Mouse (Mus musculus): ENCODE data around the gene Cacng4.

Gene Cacng4

GRCm38 (mm10) chr11:107773312-107773711 is 21.0 kb downstream of the Cacng4 start:
- DNase-seq (ENCODE audit: low spot score in 2 of 2), result no peak

- no peak for DNase-seq (ENCODE audit: low spot score in 2 of 2)
Observed at GRCm38 (mm10) chr11:107772002-107772401, 22.4 kb downstream of the Cacng4 start.

GRCm38 (mm10) chr11:107768361-107768760 is 26.0 kb downstream of the Cacng4 start:
- DNase-seq (ENCODE audit: low spot score in 2 of 2), result no peak

- no peak for DNase-seq (ENCODE audit: low spot score in 2 of 2)
Observed at GRCm38 (mm10) chr11:107766932-107767331, 27.4 kb downstream of the Cacng4 start.

GRCm38 (mm10) chr11:107762688-107763460 is 31.5 kb downstream of the Cacng4 start:
- no peak for DNase-seq (ENCODE audit: low spot score in 2 of 2)

- DNase-seq (ENCODE audit: low spot score in 2 of 2), result no peak
Observed at GRCm38 (mm10) chr11:107761790-107762500, 32.4 kb downstream of the Cacng4 start.

GRCm38 (mm10) chr11:107760001-107760400 is 34.4 kb downstream of the Cacng4 start:
- DNase-seq (ENCODE audit: low spot score in 2 of 2), result no peak

- DNase-seq (ENCODE audit: low spot score in 2 of 2), result no peak
Observed at GRCm38 (mm10) chr11:107759516-107759915, 34.8 kb downstream of the Cacng4 start.

- DNase-seq (ENCODE audit: low spot score in 2 of 2), result no peak
Observed at GRCm38 (mm10) chr11:107749114-107749513, 45.2 kb downstream of the Cacng4 start.

GRCm38 (mm10) chr11:107748243-107749035 is 45.9 kb downstream of the Cacng4 start:
- DNase-seq (ENCODE audit: low spot score in 2 of 2), result no peak

- no peak for DNase-seq (ENCODE audit: low spot score in 2 of 2)
Observed at GRCm38 (mm10) chr11:107743100-107743499, 51.3 kb downstream of the Cacng4 start.

GRCm38 (mm10) chr11:107738418-107739099 is 55.8 kb downstream of the Cacng4 start:
- no peak for DNase-seq (ENCODE audit: low spot score in 2 of 2)

- DNase-seq (ENCODE audit: low spot score in 2 of 2), result no peak
Observed at GRCm38 (mm10) chr11:107737886-107738285, 56.5 kb downstream of the Cacng4 start.

- DNase-seq (ENCODE audit: low spot score in 2 of 2), result no peak
Observed at GRCm38 (mm10) chr11:107734133-107734532, 60.2 kb downstream of the Cacng4 start.

- DNase-seq (ENCODE audit: low spot score in 2 of 2), result no peak
Observed at GRCm38 (mm10) chr11:107731498-107731897, 62.9 kb downstream of the Cacng4 start.

GRCm38 (mm10) chr11:107730940-107731339 is 63.4 kb downstream of the Cacng4 start:
- no peak for DNase-seq (ENCODE audit: low spot score in 2 of 2)

GRCm38 (mm10) chr11:107729141-107729540 is 65.2 kb downstream of the Cacng4 start:
- DNase-seq (ENCODE audit: low spot score in 2 of 2), result no peak

- no peak for DNase-seq (ENCODE audit: low spot score in 2 of 2)
Observed at GRCm38 (mm10) chr11:107728073-107728863, 66.1 kb downstream of the Cacng4 start.

GRCm38 (mm10) chr11:107724603-107725002 is 69.8 kb downstream of the Cacng4 start:
- no peak for DNase-seq (ENCODE audit: low spot score in 2 of 2)

- DNase-seq (ENCODE audit: low spot score in 2 of 2), result no peak
Observed at GRCm38 (mm10) chr11:107721057-107721456, 73.3 kb downstream of the Cacng4 start.

Measured in urinary bladder, postnatal 4 days (tissue).